Mouse (Mus musculus): Measurements from ENCODE around the gene Cish. TPM values are rescaled to one million over a fixed set of nuclear protein-coding genes. Genes with fewer than 3 reads are reported as not detected.

Gene Cish
- polyA plus RNA-seq, 1 experiment from 2014 or later = 5.4 TPM

- Histone ChIP-seq H3K27me3 (ENCODE audit: control insufficient read depth, insufficient read depth, low read length) (peaks cover 2% of the 10 kb centered on the region; the same call in 1 of the 2 replicates), H3K4me1 (ENCODE audit: control insufficient read depth, insufficient read depth, low read length) (peaks cover 5% of the 10 kb centered on the region; the same call in 1 of the 2 replicates), H3K4me3 (ENCODE audit: low read depth, low read length) (peak within 1 kb of the TSS; percentile 27), H3K36me3 (ENCODE audit: control insufficient read depth, insufficient read depth, low read length) (no peaks in the 10 kb centered on the region), H3K4me2 (ENCODE audit: low read depth, low read length) (peak within 1 kb of the TSS; percentile 51), H3K9me3 (ENCODE audit: control insufficient read depth, low read length) (no peaks in the 10 kb centered on the region), H3K27ac (ENCODE audit: low read depth, low read length) (no peak within 1 kb of the TSS), H3K9ac (replicated peaks; ENCODE audit: low read depth, low read length) (no peak within 1 kb of the TSS)
- ATAC-seq (ENCODE audit: low read depth) = peak; percentile 54; the same call in 1 of the 2 replicates
- 3% methylated on average over 49 of the region's 49 CpGs for WGBS
Observed at GRCm38 (mm10) chr9:107289211-107290076, 6.4 kb upstream of the Cish start, which contains the start of gene Mapkapk3. TSS of gene Mapkapk3 (minus strand) at chr9:107289877.

- ATAC-seq (ENCODE audit: low read depth) = peak; percentile 33; the same call in 1 of the 2 replicates
- H3K27ac ChIP-seq (ENCODE audit: low read depth, low read length) = no peak overlapping the region
Observed at GRCm38 (mm10) chr9:107290897-107291296, 4.9 kb upstream of the Cish start.

GRCm38 (mm10) chr9:107294249-107294648 is 1.6 kb upstream of the Cish start:
- no peak overlapping the region for H3K27ac ChIP-seq (ENCODE audit: low read depth, low read length)
- no peak for ATAC-seq (ENCODE audit: low read depth)
- no peak overlapping the region for H3K4me2 ChIP-seq (ENCODE audit: low read depth, low read length)
- H3K4me1 ChIP-seq (ENCODE audit: control insufficient read depth, insufficient read depth, low read length) = peaks cover 9% of the 10 kb centered on the region; the same call in 1 of the 2 replicates
- no peak overlapping the region for H3K4me3 ChIP-seq (ENCODE audit: low read depth, low read length)
- no peaks in the 10 kb centered on the region; the same call in 1 of the 2 replicates for H3K27me3 ChIP-seq (ENCODE audit: control insufficient read depth, insufficient read depth, low read length)
- H3K9me3 ChIP-seq (ENCODE audit: control insufficient read depth, low read length) = no peaks in the 10 kb centered on the region
- no peaks in the 10 kb centered on the region for H3K36me3 ChIP-seq (ENCODE audit: control insufficient read depth, insufficient read depth, low read length)
- H3K9ac ChIP-seq (replicated peaks; ENCODE audit: low read depth, low read length) = no peak overlapping the region
- 4% methylated on average over 6 of the region's 6 CpGs for WGBS

More at GRCm38 (mm10) chr9:107290897-107291296, 4.9 kb upstream of the Cish start:
- peaks cover 5% of the 10 kb centered on the region; the same call in 1 of the 2 replicates for H3K4me1 ChIP-seq (ENCODE audit: control insufficient read depth, insufficient read depth, low read length)
- no peak overlapping the region for H3K4me3 ChIP-seq (ENCODE audit: low read depth, low read length)
- no peaks in the 10 kb centered on the region for H3K36me3 ChIP-seq (ENCODE audit: control insufficient read depth, insufficient read depth, low read length)
- WGBS = 32% methylated on average over 10 of the region's 10 CpGs
- H3K4me2 ChIP-seq (ENCODE audit: low read depth, low read length) = no peak overlapping the region
- H3K27me3 ChIP-seq (ENCODE audit: control insufficient read depth, insufficient read depth, low read length) = peaks cover 2% of the 10 kb centered on the region; the same call in 1 of the 2 replicates
- no peak overlapping the region for H3K9ac ChIP-seq (replicated peaks; ENCODE audit: low read depth, low read length)
- no peaks in the 10 kb centered on the region for H3K9me3 ChIP-seq (ENCODE audit: control insufficient read depth, low read length)

GRCm38 (mm10) chr9:107295616-107296015 is 210 bp upstream of the Cish start:
- no peak overlapping the region for H3K9ac ChIP-seq (replicated peaks; ENCODE audit: low read depth, low read length)
- H3K27me3 ChIP-seq (ENCODE audit: control insufficient read depth, insufficient read depth, low read length) = no peaks in the 10 kb centered on the region
- no peaks in the 10 kb centered on the region for H3K9me3 ChIP-seq (ENCODE audit: control insufficient read depth, low read length)
- H3K4me3 ChIP-seq (ENCODE audit: low read depth, low read length) = no peak overlapping the region
- no peak overlapping the region for H3K27ac ChIP-seq (ENCODE audit: low read depth, low read length)
- peaks cover 5% of the 10 kb centered on the region; the same call in 1 of the 2 replicates for H3K4me1 ChIP-seq (ENCODE audit: control insufficient read depth, insufficient read depth, low read length)
- H3K4me2 ChIP-seq (ENCODE audit: low read depth, low read length) = no peak overlapping the region
- WGBS = 87% methylated on average over 4 of the region's 4 CpGs
- H3K36me3 ChIP-seq (ENCODE audit: control insufficient read depth, insufficient read depth, low read length) = 0 out of 2 replicates have a peak, but pooled peaks cover under 1% of the 10 kb centered on the region
- ATAC-seq (ENCODE audit: low read depth) = no peak

GRCm38 (mm10) chr9:107296041-107296440 is 215 bp downstream of the Cish start:
- H3K4me1 ChIP-seq (ENCODE audit: control insufficient read depth, insufficient read depth, low read length) = peaks cover 5% of the 10 kb centered on the region; the same call in 1 of the 2 replicates
- 12% methylated on average over 14 of the region's 14 CpGs for WGBS
- peak overlapping the region; percentile 69; the same call in 1 of the 2 replicates for H3K9ac ChIP-seq (replicated peaks; ENCODE audit: low read depth, low read length)
- H3K9me3 ChIP-seq (ENCODE audit: control insufficient read depth, low read length) = no peaks in the 10 kb centered on the region
- no peaks in the 10 kb centered on the region for H3K27me3 ChIP-seq (ENCODE audit: control insufficient read depth, insufficient read depth, low read length)
- H3K4me3 ChIP-seq (ENCODE audit: low read depth, low read length) = peak overlapping the region; percentile 73
- H3K4me2 ChIP-seq (ENCODE audit: low read depth, low read length) = peak overlapping the region; percentile 89
- H3K27ac ChIP-seq (ENCODE audit: low read depth, low read length) = no peak overlapping the region
- peak; percentile 35; the same call in 1 of the 2 replicates for ATAC-seq (ENCODE audit: low read depth)
- H3K36me3 ChIP-seq (ENCODE audit: control insufficient read depth, insufficient read depth, low read length) = peaks cover 5% of the 10 kb centered on the region; the same call in 1 of the 2 replicates

DNA sequence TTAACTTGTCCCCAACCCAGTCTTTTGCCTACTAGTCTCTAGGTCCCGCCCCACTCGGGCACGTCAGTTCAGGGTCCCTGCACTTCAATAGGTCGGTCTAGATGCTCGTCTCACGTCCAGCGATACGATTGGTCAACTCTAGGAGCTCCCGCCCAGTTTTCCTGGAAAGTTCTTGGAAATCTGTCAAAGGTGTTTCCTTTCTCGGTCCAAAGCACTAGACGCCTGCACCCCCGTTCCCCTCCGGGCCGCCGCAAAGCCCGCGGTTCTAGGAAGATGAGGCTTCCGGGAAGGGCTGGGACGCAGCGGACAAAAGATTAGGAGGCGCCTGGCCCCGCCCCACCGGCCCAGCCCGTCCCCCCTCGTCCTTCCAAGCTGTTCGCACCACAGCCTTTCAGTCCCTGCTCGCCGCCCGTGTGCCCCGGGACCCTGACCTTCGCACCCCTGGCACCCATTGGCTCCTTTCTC is 707 bp downstream of the Cish start:
- WGBS = under 1% methylated on average over 31 of the region's 31 CpGs
- ATAC-seq (ENCODE audit: low read depth) = peak; percentile 98

GRCm38 (mm10) chr9:107297059-107297458 is 1.2 kb downstream of the Cish start:
- no peaks in the 10 kb centered on the region for H3K27me3 ChIP-seq (ENCODE audit: control insufficient read depth, insufficient read depth, low read length)
- H3K9me3 ChIP-seq (ENCODE audit: control insufficient read depth, low read length) = no peaks in the 10 kb centered on the region
- H3K4me2 ChIP-seq (ENCODE audit: low read depth, low read length) = peak overlapping the region; percentile 89
- H3K4me1 ChIP-seq (ENCODE audit: control insufficient read depth, insufficient read depth, low read length) = peaks cover 5% of the 10 kb centered on the region; the same call in 1 of the 2 replicates
- H3K27ac ChIP-seq (ENCODE audit: low read depth, low read length) = no peak overlapping the region
- WGBS = 17% methylated on average over 16 of the region's 16 CpGs
- peaks cover 5% of the 10 kb centered on the region; the same call in 1 of the 2 replicates for H3K36me3 ChIP-seq (ENCODE audit: control insufficient read depth, insufficient read depth, low read length)
- H3K9ac ChIP-seq (replicated peaks; ENCODE audit: low read depth, low read length) = peak overlapping the region; percentile 69
- peak; percentile 25; the same call in 1 of the 2 replicates for ATAC-seq (ENCODE audit: low read depth)
- H3K4me3 ChIP-seq (ENCODE audit: low read depth, low read length) = peak overlapping the region; percentile 73

More for the DNA sequence above, 707 bp downstream of the Cish start:
- H3K4me1 ChIP-seq (ENCODE audit: control insufficient read depth, insufficient read depth, low read length) = peaks cover 5% of the 10 kb centered on the region; the same call in 1 of the 2 replicates
- peak overlapping the region; percentile 73 for H3K4me3 ChIP-seq (ENCODE audit: low read depth, low read length)
- peaks cover 5% of the 10 kb centered on the region; the same call in 1 of the 2 replicates for H3K36me3 ChIP-seq (ENCODE audit: control insufficient read depth, insufficient read depth, low read length)
- peak overlapping the region; percentile 89 for H3K4me2 ChIP-seq (ENCODE audit: low read depth, low read length)
- no peak overlapping the region for H3K27ac ChIP-seq (ENCODE audit: low read depth, low read length)
- peak overlapping the region; percentile 69 for H3K9ac ChIP-seq (replicated peaks; ENCODE audit: low read depth, low read length)
- no peaks in the 10 kb centered on the region for H3K27me3 ChIP-seq (ENCODE audit: control insufficient read depth, insufficient read depth, low read length)
- no peaks in the 10 kb centered on the region for H3K9me3 ChIP-seq (ENCODE audit: control insufficient read depth, low read length)

DNA sequence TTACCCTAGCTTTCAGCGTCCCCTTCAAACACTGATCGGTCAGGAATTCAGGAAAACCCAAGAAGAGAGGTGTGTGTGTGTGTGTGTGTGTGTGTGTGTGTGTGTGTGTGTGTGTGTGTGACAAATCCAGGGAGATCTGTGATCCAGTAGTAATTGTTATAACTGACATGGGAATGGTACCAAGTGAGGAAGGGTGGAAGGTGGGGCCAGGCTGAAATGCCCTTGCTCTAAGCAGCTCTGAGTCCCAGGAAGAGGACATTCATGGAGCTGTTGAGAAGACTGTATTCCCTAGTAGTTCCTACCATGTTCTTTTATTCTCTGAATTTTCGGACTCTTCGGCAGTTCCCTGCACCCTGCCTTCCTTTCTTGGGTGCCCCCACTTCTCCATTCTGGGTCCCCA is 1.8 kb downstream of the Cish start:
- H3K4me1 ChIP-seq (ENCODE audit: control insufficient read depth, insufficient read depth, low read length) = peaks cover 5% of the 10 kb centered on the region; the same call in 1 of the 2 replicates
- H3K4me2 ChIP-seq (ENCODE audit: low read depth, low read length) = peak overlapping the region; percentile 89
- peak overlapping the region; percentile 73 for H3K4me3 ChIP-seq (ENCODE audit: low read depth, low read length)
- no peak for ATAC-seq (ENCODE audit: low read depth)
- no peaks in the 10 kb centered on the region for H3K27me3 ChIP-seq (ENCODE audit: control insufficient read depth, insufficient read depth, low read length)
- no peaks in the 10 kb centered on the region for H3K9me3 ChIP-seq (ENCODE audit: control insufficient read depth, low read length)
- WGBS = 93% methylated on average over 4 of the region's 4 CpGs
- peaks cover 5% of the 10 kb centered on the region; the same call in 1 of the 2 replicates for H3K36me3 ChIP-seq (ENCODE audit: control insufficient read depth, insufficient read depth, low read length)
- no peak overlapping the region for H3K9ac ChIP-seq (replicated peaks; ENCODE audit: low read depth, low read length)
- H3K27ac ChIP-seq (ENCODE audit: low read depth, low read length) = no peak overlapping the region

Data from neural tube, embryonic 14.5 days (tissue).